Mouse (Mus musculus): ENCODE results near the gene Gtf2h5. TPM values are rescaled to one million over a fixed set of nuclear protein-coding genes. Genes with fewer than 3 reads are reported as not detected.
A peak's percentile ranks its signal among the peaks of the same experiment; 100 is the strongest.

The Gtf2h5 gene
- polyA plus RNA-seq, 1 experiment: 72.8 TPM

- TF ChIP-seq MAX (IDR thresholded peaks at IDR 0.05; ENCODE audit: low read depth): no peak
- TF ChIP-seq E2F4 (IDR thresholded peaks at IDR 0.05; ENCODE audit: insufficient read depth): no peak
- TF ChIP-seq REST (IDR thresholded peaks at IDR 0.05; ENCODE audit: insufficient read depth, insufficient read length): no peak
- TF ChIP-seq POLR2AphosphoS2 (IDR thresholded peaks at IDR 0.05; ENCODE audit: insufficient read length, low read depth): no peak
- no peak for TF ChIP-seq SRF (IDR thresholded peaks at IDR 0.05; ENCODE audit: control insufficient read depth, insufficient read length, low read depth)
- Histone ChIP-seq H3K27me3 (ENCODE audit: control insufficient read depth, insufficient read depth, insufficient read length) (no peaks in the 10 kb centered on the region), H3K36me3 (ENCODE audit: control insufficient read depth, insufficient read depth) (peaks cover 76% of the 10 kb centered on the region), H3K4me3 (no peak overlapping the region), H3ac (ENCODE audit: control insufficient read depth, insufficient read length) (no peak overlapping the region), H3K4me2 (ENCODE audit: low read depth) (no peak overlapping the region), H3K79me2 (ENCODE audit: control insufficient read depth, insufficient read depth) (no peaks in the 10 kb centered on the region)
Measured at GRCm38 (mm10) chr17:6037507-6037906, 42.1 kb upstream of the Gtf2h5 start.

- Histone ChIP-seq H3K4me2 (ENCODE audit: low read depth) (no peak overlapping the region), H3K27me3 (ENCODE audit: control insufficient read depth, insufficient read depth, insufficient read length) (no peaks in the 10 kb centered on the region), H3K36me3 (ENCODE audit: control insufficient read depth, insufficient read depth) (peaks cover 10% of the 10 kb centered on the region), H3K79me2 (ENCODE audit: control insufficient read depth, insufficient read depth) (no peaks in the 10 kb centered on the region), H3K4me3 (no peak overlapping the region), H3ac (ENCODE audit: control insufficient read depth, insufficient read length) (no peak overlapping the region)
- no peak for TF ChIP-seq REST (IDR thresholded peaks at IDR 0.05; ENCODE audit: insufficient read depth, insufficient read length)
- no peak for TF ChIP-seq MAX (IDR thresholded peaks at IDR 0.05; ENCODE audit: low read depth)
- TF ChIP-seq E2F4 (IDR thresholded peaks at IDR 0.05; ENCODE audit: insufficient read depth): no peak
- no peak for TF ChIP-seq MYOD1 (IDR thresholded peaks at IDR 0.05; ENCODE audit: control insufficient read depth in 1 of 3, insufficient read length in 2 of 3, low read depth in 2 of 3)
- no peak for TF ChIP-seq SRF (IDR thresholded peaks at IDR 0.05; ENCODE audit: control insufficient read depth, insufficient read length, low read depth)
- TF ChIP-seq USF1 (IDR thresholded peaks at IDR 0.05; ENCODE audit: low read depth): no peak
- no peak for TF ChIP-seq MYOG (IDR thresholded peaks at IDR 0.05; ENCODE audit: control insufficient read depth in 1 of 3, insufficient read depth in 1 of 3, insufficient read length in 2 of 3, low read depth in 2 of 3)
- TF ChIP-seq POLR2AphosphoS2 (IDR thresholded peaks at IDR 0.05; ENCODE audit: insufficient read length, low read depth): no peak
- no peak for TF ChIP-seq CEBPB (IDR thresholded peaks at IDR 0.05; ENCODE audit: insufficient read depth, poor library complexity, severe bottlenecking)
- TF ChIP-seq TCF3 (IDR thresholded peaks at IDR 0.05; ENCODE audit: insufficient read length, low read depth): no peak
- no peak for TF ChIP-seq POLR2A (IDR thresholded peaks at IDR 0.05; ENCODE audit: insufficient read length, low read depth)
- TF ChIP-seq TCF12 (IDR thresholded peaks at IDR 0.05; ENCODE audit: insufficient read depth, poor library complexity, severe bottlenecking): no peak
Measured at GRCm38 (mm10) chr17:6052801-6053200, 26.8 kb upstream of the Gtf2h5 start.

GRCm38 (mm10) chr17:6054934-6055355 lies 24.6 kb upstream of the Gtf2h5 start:
- H3K79me2 ChIP-seq (ENCODE audit: control insufficient read depth, insufficient read depth): no peaks in the 10 kb centered on the region
- no peaks in the 10 kb centered on the region for H3K27me3 ChIP-seq (ENCODE audit: control insufficient read depth, insufficient read depth, insufficient read length)
- peak overlapping the region; percentile 45 for H3K4me2 ChIP-seq (ENCODE audit: low read depth)
- no peak overlapping the region for H3K4me3 ChIP-seq
- no peak for TF ChIP-seq POLR2AphosphoS2 (IDR thresholded peaks at IDR 0.05; ENCODE audit: insufficient read length, low read depth)
- no peak for TF ChIP-seq REST (IDR thresholded peaks at IDR 0.05; ENCODE audit: insufficient read depth, insufficient read length)
- no peak for TF ChIP-seq SRF (IDR thresholded peaks at IDR 0.05; ENCODE audit: control insufficient read depth, insufficient read length, low read depth)
- TF ChIP-seq TCF3 (IDR thresholded peaks at IDR 0.05; ENCODE audit: insufficient read length, low read depth): no peak
- TF ChIP-seq E2F4 (IDR thresholded peaks at IDR 0.05; ENCODE audit: insufficient read depth): no peak
- no peak for TF ChIP-seq MYOD1 (IDR thresholded peaks at IDR 0.05; ENCODE audit: control insufficient read depth in 1 of 3, insufficient read length in 2 of 3, low read depth in 2 of 3)
- TF ChIP-seq USF1 (IDR thresholded peaks at IDR 0.05; ENCODE audit: low read depth): no peak
- TF ChIP-seq TCF12 (IDR thresholded peaks at IDR 0.05; ENCODE audit: insufficient read depth, poor library complexity, severe bottlenecking): no peak
- TF ChIP-seq POLR2A (IDR thresholded peaks at IDR 0.05; ENCODE audit: insufficient read length, low read depth): no peak
- TF ChIP-seq MYOG (IDR thresholded peaks at IDR 0.05; ENCODE audit: control insufficient read depth in 1 of 3, insufficient read depth in 1 of 3, insufficient read length in 2 of 3, low read depth in 2 of 3): no peak
- TF ChIP-seq CEBPB (IDR thresholded peaks at IDR 0.05; ENCODE audit: insufficient read depth, poor library complexity, severe bottlenecking): no peak
- H3K36me3 ChIP-seq (ENCODE audit: control insufficient read depth, insufficient read depth): peaks cover 17% of the 10 kb centered on the region
- H3ac ChIP-seq (ENCODE audit: control insufficient read depth, insufficient read length): no peak overlapping the region

GRCm38 (mm10) chr17:6062793-6063192 lies 16.8 kb upstream of the Gtf2h5 start:
- Histone ChIP-seq H3K27me3 (ENCODE audit: control insufficient read depth, insufficient read depth, insufficient read length) (no peaks in the 10 kb centered on the region), H3K79me2 (ENCODE audit: control insufficient read depth, insufficient read depth) (no peaks in the 10 kb centered on the region), H3ac (ENCODE audit: control insufficient read depth, insufficient read length) (no peak overlapping the region), H3K4me2 (ENCODE audit: low read depth) (no peak overlapping the region), H3K36me3 (ENCODE audit: control insufficient read depth, insufficient read depth) (peaks cover 21% of the 10 kb centered on the region), H3K4me3 (no peak overlapping the region)
- peak in 2 of 3 experiments; percentile 83 to 86 for TF ChIP-seq MYOD1 (IDR thresholded peaks at IDR 0.05; ENCODE audit: control insufficient read depth in 1 of 3, insufficient read length in 2 of 3, low read depth in 2 of 3)
- TF ChIP-seq POLR2A (IDR thresholded peaks at IDR 0.05; ENCODE audit: insufficient read length, low read depth): no peak
- peak in 2 of 3 experiments; percentile 82 to 89 for TF ChIP-seq MYOG (IDR thresholded peaks at IDR 0.05; ENCODE audit: control insufficient read depth in 1 of 3, insufficient read depth in 1 of 3, insufficient read length in 2 of 3, low read depth in 2 of 3)

- TF ChIP-seq MYOD1 (IDR thresholded peaks at IDR 0.05; ENCODE audit: control insufficient read depth in 1 of 3, insufficient read length in 2 of 3, low read depth in 2 of 3) (peak in 2 of 3 experiments; percentile 88 to 95), SRF (IDR thresholded peaks at IDR 0.05; ENCODE audit: control insufficient read depth, insufficient read length, low read depth) (no peak), REST (IDR thresholded peaks at IDR 0.05; ENCODE audit: insufficient read depth, insufficient read length) (no peak), TCF3 (IDR thresholded peaks at IDR 0.05; ENCODE audit: insufficient read length, low read depth) (peak; percentile 49), TCF12 (IDR thresholded peaks at IDR 0.05; ENCODE audit: insufficient read depth, poor library complexity, severe bottlenecking) (peak; percentile 64), E2F4 (IDR thresholded peaks at IDR 0.05; ENCODE audit: insufficient read depth) (no peak), POLR2AphosphoS2 (IDR thresholded peaks at IDR 0.05; ENCODE audit: insufficient read length, low read depth) (no peak), MYOG (IDR thresholded peaks at IDR 0.05; ENCODE audit: control insufficient read depth in 1 of 3, insufficient read depth in 1 of 3, insufficient read length in 2 of 3, low read depth in 2 of 3) (peak; percentile 47 to 87 (median 54)), POLR2A (IDR thresholded peaks at IDR 0.05; ENCODE audit: insufficient read length, low read depth) (no peak), MAX (IDR thresholded peaks at IDR 0.05; ENCODE audit: low read depth) (no peak), CEBPB (IDR thresholded peaks at IDR 0.05; ENCODE audit: insufficient read depth, poor library complexity, severe bottlenecking) (no peak)
- Histone ChIP-seq H3K27me3 (ENCODE audit: control insufficient read depth, insufficient read depth, insufficient read length) (no peaks in the 10 kb centered on the region), H3K4me2 (ENCODE audit: low read depth) (no peak overlapping the region), H3K79me2 (ENCODE audit: control insufficient read depth, insufficient read depth) (no peaks in the 10 kb centered on the region), H3ac (ENCODE audit: control insufficient read depth, insufficient read length) (no peak overlapping the region), H3K36me3 (ENCODE audit: control insufficient read depth, insufficient read depth) (peaks cover 26% of the 10 kb centered on the region), H3K4me3 (no peak overlapping the region)
Measured at GRCm38 (mm10) chr17:6063532-6063931, 16.1 kb upstream of the Gtf2h5 start.
